Mouse (Mus musculus): ENCODE measurements around the gene Lrrc10.

DNA sequence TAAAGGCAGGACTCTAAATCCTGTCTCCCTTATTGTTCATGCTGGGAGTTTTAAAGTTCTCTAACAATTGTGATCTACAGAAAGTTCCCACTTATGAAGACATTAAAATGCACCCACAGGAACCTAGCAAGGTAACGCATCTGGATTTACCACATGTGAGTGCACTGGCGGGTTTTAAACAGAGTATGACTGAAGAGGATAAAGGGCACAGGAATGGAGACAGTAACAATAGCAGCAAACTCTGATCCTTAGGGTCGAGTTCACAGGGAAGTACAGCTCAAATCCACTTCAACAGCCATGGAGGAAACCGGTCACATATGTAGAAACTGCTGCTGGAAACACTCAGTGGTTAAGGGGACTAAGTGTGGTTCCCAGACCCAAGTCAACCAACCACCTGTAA lies 4.1 kb downstream of the Lrrc10 start:
- TF ChIP-seq POLR2A (IDR thresholded peaks at IDR 0.05; ENCODE audit: low read depth, low read length) (no peak), CTCF (IDR thresholded peaks at IDR 0.05; ENCODE audit: extremely low read depth, insufficient read depth, insufficient read length, insufficient replicate concordance) (no peak)
